Mouse (Mus musculus): Measurements from ENCODE around the gene Aco2. TPM values are rescaled to one million over a fixed set of nuclear protein-coding genes. Genes with fewer than 3 reads are reported as not detected.

Gene Aco2
- polyA plus RNA-seq, 1 experiment from 2014 or later = 136 TPM

DNA sequence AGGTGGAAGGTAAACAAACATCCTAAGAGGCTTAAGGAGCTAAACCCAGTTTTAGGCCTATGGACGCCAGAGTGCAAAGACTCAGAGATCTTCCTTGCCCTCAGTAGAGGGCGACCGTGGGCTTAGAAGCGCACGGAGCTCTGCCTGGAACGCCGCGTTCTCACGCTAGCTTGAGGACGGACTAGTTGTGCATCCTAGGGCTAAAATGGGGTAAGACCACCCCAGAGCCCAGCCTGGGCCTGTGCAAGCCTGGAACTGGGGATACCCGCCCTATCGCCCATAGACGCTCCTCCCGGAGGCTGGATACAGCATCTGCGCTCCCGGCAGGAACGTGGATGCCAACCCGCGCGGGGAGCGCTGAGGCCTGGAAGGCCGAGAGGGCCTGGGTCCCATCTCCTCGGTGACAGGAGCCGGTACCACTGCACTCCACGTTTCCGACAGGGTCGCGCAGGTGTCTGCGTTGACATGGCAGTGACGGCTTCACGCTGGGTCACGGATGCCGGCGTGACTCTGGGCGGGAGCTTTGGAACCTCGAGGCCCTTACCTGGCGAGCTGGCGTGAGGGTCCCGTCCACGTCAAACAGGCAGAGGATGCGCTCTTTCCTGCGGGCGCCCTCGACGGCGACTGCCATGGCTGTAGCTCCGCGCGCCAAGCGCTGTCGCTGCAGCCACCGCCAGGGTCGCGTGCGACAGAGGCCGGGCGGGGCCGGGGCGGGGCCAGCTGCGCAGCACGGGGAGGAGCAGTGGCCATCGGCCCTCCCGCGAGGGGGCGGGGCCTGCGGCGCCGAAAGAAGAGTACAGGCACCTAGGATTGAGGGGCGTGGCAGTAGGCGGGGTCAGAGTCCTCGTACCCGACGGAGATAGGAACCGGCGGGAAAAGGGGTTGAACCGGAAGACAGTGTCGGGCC is 88.3 kb downstream of the Aco2 start, which contains the start of gene Pmm1:
Gene Pmm1 (minus strand): TSS at position 760 of the 907 bp plus-strand sequence.
- Histone ChIP-seq H3K9ac (replicated peaks; ENCODE audit: low read depth, low read length) (peak within 1 kb of the TSS; percentile 34; the same call in 1 of the 2 replicates), H3K9me3 (ENCODE audit: control insufficient read depth, low read depth, low read length) (no peaks in the 10 kb centered on the region), H3K27me3 (ENCODE audit: control insufficient read depth, insufficient read depth, low read length) (no peaks in the 10 kb centered on the region), H3K36me3 (ENCODE audit: control insufficient read depth, insufficient read depth, low read length) (0 out of 2 replicates have a peak, but pooled peaks cover 1% of the 10 kb centered on the region), H3K4me3 (ENCODE audit: low read depth, low read length) (peak within 1 kb of the TSS; percentile 51), H3K4me2 (replicated peaks; ENCODE audit: low read depth, low read length) (peak within 1 kb of the TSS; percentile 89), H3K4me1 (ENCODE audit: control insufficient read depth, insufficient read depth, low read length) (no peaks in the 10 kb centered on the region), H3K27ac (ENCODE audit: low read length) (peak within 1 kb of the TSS; percentile 4; the same call in 1 of the 2 replicates)
- ATAC-seq (ENCODE audit: insufficient number of reproducible peaks, insufficient read depth, low FRiP score, low read depth) = peak; percentile 97
- WGBS = under 1% methylated on average over 77 of the region's 77 CpGs

DNA sequence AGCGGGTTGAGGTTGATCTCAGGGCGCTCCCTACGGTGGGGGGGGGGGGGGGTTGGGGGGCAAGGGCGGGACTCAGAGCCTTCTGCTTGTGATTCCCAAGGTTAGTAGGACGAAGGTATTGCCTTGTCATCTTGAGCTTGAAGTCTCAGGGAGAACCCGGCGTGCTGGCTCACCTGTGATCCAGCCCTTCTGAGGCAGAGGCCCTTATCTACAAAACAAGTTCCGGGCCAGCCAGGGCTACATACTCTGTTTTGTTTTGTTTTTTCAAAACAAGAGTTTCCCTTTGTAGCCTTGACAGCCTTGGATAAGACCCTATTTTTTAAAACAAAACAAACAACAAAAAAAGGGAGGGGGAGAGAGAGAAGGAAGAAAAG is 89.0 kb downstream of the Aco2 start:
- Histone ChIP-seq H3K36me3 (ENCODE audit: control insufficient read depth, insufficient read depth, low read length) (no peaks in the 10 kb centered on the region), H3K27me3 (ENCODE audit: control insufficient read depth, insufficient read depth, low read length) (no peaks in the 10 kb centered on the region), H3K4me2 (replicated peaks; ENCODE audit: low read depth, low read length) (peak overlapping the region; percentile 89), H3K4me3 (ENCODE audit: low read depth, low read length) (peak overlapping the region; percentile 51), H3K9ac (replicated peaks; ENCODE audit: low read depth, low read length) (no peak overlapping the region), H3K4me1 (ENCODE audit: control insufficient read depth, insufficient read depth, low read length) (no peaks in the 10 kb centered on the region), H3K27ac (ENCODE audit: low read length) (no peak overlapping the region), H3K9me3 (ENCODE audit: control insufficient read depth, low read depth, low read length) (no peaks in the 10 kb centered on the region)
- WGBS = 2% methylated on average over 7 of the region's 8 CpGs
- no peak for ATAC-seq (ENCODE audit: insufficient number of reproducible peaks, insufficient read depth, low FRiP score, low read depth)

DNA sequence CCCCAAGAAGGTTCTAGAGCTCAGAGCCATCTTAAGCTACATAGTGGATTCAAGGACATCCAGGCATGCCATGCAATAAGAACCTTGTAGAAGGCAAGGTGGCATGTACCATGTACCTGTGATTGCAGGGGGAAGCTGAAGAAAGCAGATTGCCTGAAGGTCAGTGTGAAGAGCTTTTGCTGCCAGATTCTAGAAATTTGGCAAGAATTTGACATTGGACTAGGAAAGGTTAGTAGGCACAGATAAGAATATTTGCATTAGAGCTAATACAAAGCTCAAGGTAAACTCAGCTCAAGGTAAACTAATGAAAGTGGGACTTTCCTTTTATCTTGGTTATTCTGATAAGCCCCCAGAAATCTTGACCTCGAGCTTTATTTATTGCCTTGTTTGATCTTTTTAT is 92.2 kb downstream of the Aco2 start:
- no peak overlapping the region for H3K4me2 ChIP-seq (replicated peaks; ENCODE audit: low read depth, low read length)
- no peaks in the 10 kb centered on the region for H3K36me3 ChIP-seq (ENCODE audit: control insufficient read depth, insufficient read depth, low read length)
- no peaks in the 10 kb centered on the region for H3K27me3 ChIP-seq (ENCODE audit: control insufficient read depth, insufficient read depth, low read length)
- WGBS = 33% methylated on average over 1 of the region's 1 CpGs
- ATAC-seq (ENCODE audit: insufficient number of reproducible peaks, insufficient read depth, low FRiP score, low read depth) = no peak
- no peaks in the 10 kb centered on the region for H3K4me1 ChIP-seq (ENCODE audit: control insufficient read depth, insufficient read depth, low read length)
- H3K9me3 ChIP-seq (ENCODE audit: control insufficient read depth, low read depth, low read length) = no peaks in the 10 kb centered on the region
- no peak overlapping the region for H3K4me3 ChIP-seq (ENCODE audit: low read depth, low read length)
- no peak overlapping the region for H3K27ac ChIP-seq (ENCODE audit: low read length)
- no peak overlapping the region for H3K9ac ChIP-seq (replicated peaks; ENCODE audit: low read depth, low read length)

Other genes starting within 250 kb of the Aco2 start
- gene L3mbtl2, start 208.4 kb upstream of the Aco2 start, polyA plus RNA-seq (2014; fragmentation: Nextera tagmentation; extraction: Ambion mirVana) = 18.0 and 19.1 TPM in 2 replicates
- gene Chadl, start 175.0 kb upstream of the Aco2 start, polyA plus RNA-seq (2014; fragmentation: Nextera tagmentation; extraction: Ambion mirVana) = 3.0 and 4.7 TPM in 2 replicates
- gene Zc3h7b, start 127.3 kb upstream of the Aco2 start, polyA plus RNA-seq (2014; fragmentation: Nextera tagmentation; extraction: Ambion mirVana) = 35.5 and 46.2 TPM in 2 replicates
- gene Rangap1, start 126.8 kb upstream of the Aco2 start, polyA plus RNA-seq (2014; fragmentation: Nextera tagmentation; extraction: Ambion mirVana) = 90.9 and 92.7 TPM in 2 replicates
- 23.7 and 25.6 TPM in 2 replicates for gene Tef, start 69.9 kb upstream of the Aco2 start, polyA plus RNA-seq (2014; fragmentation: Nextera tagmentation; extraction: Ambion mirVana)
- gene Tob2, start 13.5 kb upstream of the Aco2 start, polyA plus RNA-seq (2014; fragmentation: Nextera tagmentation; extraction: Ambion mirVana) = 24.5 and 25.1 TPM in 2 replicates
- 153 and 157 TPM in 2 replicates for gene Phf5a, start 398 bp upstream of the Aco2 start, polyA plus RNA-seq (2014; fragmentation: Nextera tagmentation; extraction: Ambion mirVana)
- 62.7 and 68.0 TPM in 2 replicates for gene Polr3h, start 53.9 kb downstream of the Aco2 start, polyA plus RNA-seq (2014; fragmentation: Nextera tagmentation; extraction: Ambion mirVana)
- 15.7 and 18.3 TPM in 2 replicates for gene Csdc2, start 64.5 kb downstream of the Aco2 start, polyA plus RNA-seq (2014; fragmentation: Nextera tagmentation; extraction: Ambion mirVana)
- 29.9 and 37.2 TPM in 2 replicates for gene Pmm1, start 88.6 kb downstream of the Aco2 start, polyA plus RNA-seq (2014; fragmentation: Nextera tagmentation; extraction: Ambion mirVana)
- not detected in 2 replicates for gene 1700029P11Rik, start 108.2 kb downstream of the Aco2 start, polyA plus RNA-seq (2014; fragmentation: Nextera tagmentation; extraction: Ambion mirVana)
- gene Xrcc6, start 115.5 kb downstream of the Aco2 start, polyA plus RNA-seq (2014; fragmentation: Nextera tagmentation; extraction: Ambion mirVana) = 75.4 and 90.0 TPM in 2 replicates
- 24.2 and 26.3 TPM in 2 replicates for gene Desi1, start 161.6 kb downstream of the Aco2 start, polyA plus RNA-seq (2014; fragmentation: Nextera tagmentation; extraction: Ambion mirVana)
- 283 and 284 TPM in 2 replicates for gene Snu13, start 175.3 kb downstream of the Aco2 start, polyA plus RNA-seq (2014; fragmentation: Nextera tagmentation; extraction: Ambion mirVana)
- not detected in 2 replicates for gene 4930407I10Rik, start 186.8 kb downstream of the Aco2 start, polyA plus RNA-seq (2014; fragmentation: Nextera tagmentation; extraction: Ambion mirVana)
- 0.09 TPM in 1 of 2 replicates, not detected in the other for gene Mei1, start 197.7 kb downstream of the Aco2 start, polyA plus RNA-seq (2014; fragmentation: Nextera tagmentation; extraction: Ambion mirVana)

All from stomach, embryonic 14.5 days (tissue).